Mouse (Mus musculus): ENCODE measurements around the gene Slc15a1. TPM values are rescaled to one million over a fixed set of nuclear protein-coding genes. Genes with fewer than 3 reads are reported as not detected.

The Slc15a1 gene
- polyA plus RNA-seq, 1 experiment from 2014 or later: 0.74 TPM

DNA sequence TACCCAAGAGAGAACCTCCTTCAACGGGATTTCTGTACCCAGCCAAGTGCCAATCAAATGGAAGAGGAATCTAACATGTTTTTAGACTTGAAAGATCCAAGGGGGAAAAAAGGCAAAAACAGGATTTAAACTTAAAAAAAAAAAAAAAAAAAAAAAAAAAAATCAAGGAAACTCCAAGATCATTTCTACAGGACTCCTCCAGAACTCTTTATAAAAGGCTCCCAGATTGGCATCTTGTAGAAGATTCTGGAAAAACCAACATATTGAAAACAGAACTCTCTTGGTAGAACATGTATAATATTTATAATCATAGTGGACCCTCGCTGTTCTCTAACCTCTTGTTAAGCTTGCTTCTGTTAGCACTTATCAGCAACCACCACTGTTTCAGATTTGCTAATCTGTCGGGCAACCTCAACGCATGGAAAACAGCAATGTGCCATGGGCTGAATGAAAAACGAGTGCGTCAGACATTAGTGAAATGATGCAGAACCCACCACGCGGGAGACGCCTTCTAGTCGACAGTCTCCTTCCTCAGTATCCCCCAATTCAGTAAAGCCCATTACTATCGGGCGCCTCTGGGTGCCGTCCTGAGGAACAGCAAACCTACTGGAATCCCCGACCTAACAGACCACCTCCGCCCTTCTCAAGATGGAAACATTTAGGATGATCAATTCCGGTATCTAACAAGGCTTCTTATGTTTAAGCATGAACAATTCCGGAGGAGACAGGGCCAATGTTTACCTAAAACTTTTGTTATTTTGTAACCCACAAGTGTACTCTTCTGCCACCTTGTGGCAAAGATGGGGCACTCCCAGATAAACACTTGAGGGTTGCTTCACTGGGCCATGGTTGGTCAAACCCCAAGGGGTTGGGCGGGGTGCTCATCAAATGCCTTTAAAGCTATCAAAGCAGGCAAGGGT lies 54.3 kb downstream of the Slc15a1 start:
- Histone ChIP-seq H3K4me3 (peak overlapping the region; percentile 31), H3K4me2 (peak overlapping the region; percentile 56), H3K36me3 (no peaks in the 10 kb centered on the region), H3K9me3 (no peaks in the 10 kb centered on the region), H3K4me1 (no peaks in the 10 kb centered on the region), H3K27ac (no peak overlapping the region), H3K27me3 (no peaks in the 10 kb centered on the region), H3K9ac (no peak overlapping the region)
- ATAC-seq (ENCODE audit: borderline replicate concordance, extremely low read depth, low FRiP score, low TSS enrichment): no peak; the same call in 1 of the 2 replicates
- 17% methylated on average over 18 of the region's 18 CpGs for WGBS

DNA sequence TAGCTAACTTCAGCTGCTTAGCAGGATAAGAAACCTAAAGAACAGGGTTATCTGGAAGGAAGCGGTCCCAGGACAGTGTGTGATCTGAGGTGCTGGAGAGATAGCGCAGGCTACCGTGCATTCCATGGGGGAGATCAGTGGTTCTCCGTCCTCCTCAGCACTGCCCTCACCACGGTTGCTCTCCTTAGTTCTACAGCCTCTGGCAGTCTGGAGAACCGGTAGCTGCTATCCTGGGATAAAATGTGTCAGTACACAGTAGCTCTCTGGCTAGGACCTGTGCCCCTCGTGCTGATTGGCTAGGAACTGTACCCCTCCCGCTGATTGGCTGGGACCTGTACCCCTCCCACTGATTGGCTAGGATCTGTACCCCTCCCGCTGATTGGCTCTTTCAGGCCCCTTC lies 58.1 kb downstream of the Slc15a1 start:
- Histone ChIP-seq H3K9me3 (no peaks in the 10 kb centered on the region), H3K4me2 (no peak overlapping the region), H3K27me3 (no peaks in the 10 kb centered on the region), H3K9ac (no peak overlapping the region), H3K36me3 (no peaks in the 10 kb centered on the region), H3K27ac (no peak overlapping the region), H3K4me3 (no peak overlapping the region), H3K4me1 (no peaks in the 10 kb centered on the region)
- peak; percentile 65 for ATAC-seq (ENCODE audit: borderline replicate concordance, extremely low read depth, low FRiP score, low TSS enrichment)
- WGBS: 7% methylated on average over 9 of the region's 9 CpGs

DNA sequence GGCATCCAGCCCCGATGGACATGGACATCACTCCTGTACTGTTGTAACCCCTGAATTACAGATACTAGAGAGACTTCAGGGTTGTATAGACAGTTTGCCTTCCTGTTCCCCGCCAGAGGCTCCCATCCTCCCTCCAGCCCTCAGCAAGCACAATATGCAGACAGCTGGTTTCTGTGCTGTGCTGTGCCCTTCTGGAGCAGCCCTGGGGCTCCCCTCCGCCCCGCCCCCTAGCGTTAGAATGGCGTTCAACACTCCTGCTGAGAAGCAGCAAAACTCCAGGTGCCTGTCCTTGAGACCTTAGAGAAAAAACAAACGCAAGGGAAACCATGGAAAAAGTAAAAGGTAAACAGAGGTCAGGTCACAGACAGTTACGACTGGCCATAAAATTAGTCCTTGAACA lies 59.9 kb downstream of the Slc15a1 start:
- Histone ChIP-seq H3K9ac (no peak overlapping the region), H3K36me3 (no peaks in the 10 kb centered on the region), H3K9me3 (no peaks in the 10 kb centered on the region), H3K4me2 (no peak overlapping the region), H3K27me3 (no peaks in the 10 kb centered on the region), H3K4me1 (no peaks in the 10 kb centered on the region), H3K27ac (no peak overlapping the region), H3K4me3 (no peak overlapping the region)
- WGBS: 10% methylated on average over 8 of the region's 8 CpGs
- ATAC-seq (ENCODE audit: borderline replicate concordance, extremely low read depth, low FRiP score, low TSS enrichment): peak; percentile 62; the same call in 1 of the 2 replicates

DNA sequence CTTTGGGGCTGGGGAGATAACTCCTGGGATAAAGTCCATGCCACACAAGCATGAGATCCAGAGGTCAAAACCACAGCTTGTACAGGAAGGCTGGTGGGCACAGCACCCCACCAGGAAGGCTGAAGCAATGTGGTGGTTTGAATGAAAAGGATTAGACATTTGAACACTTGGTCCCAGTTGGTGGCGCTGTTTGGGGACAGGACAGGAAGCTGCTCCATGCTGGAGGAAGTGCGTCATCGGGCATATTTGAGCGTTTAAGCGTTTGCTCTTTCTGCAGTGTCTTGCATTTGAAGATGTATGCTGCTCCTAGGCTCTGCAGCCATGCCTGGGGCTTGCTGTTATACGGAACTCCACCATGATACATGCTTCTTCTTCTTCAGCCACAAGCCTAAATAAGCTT lies 64.2 kb downstream of the Slc15a1 start:
- 87% methylated on average over 6 of the region's 6 CpGs for WGBS
- Histone ChIP-seq H3K9ac (no peak overlapping the region), H3K36me3 (no peaks in the 10 kb centered on the region), H3K4me2 (no peak overlapping the region), H3K27me3 (no peaks in the 10 kb centered on the region), H3K4me1 (no peaks in the 10 kb centered on the region), H3K4me3 (no peak overlapping the region), H3K27ac (no peak overlapping the region), H3K9me3 (no peaks in the 10 kb centered on the region)
- no peak for ATAC-seq (ENCODE audit: borderline replicate concordance, extremely low read depth, low FRiP score, low TSS enrichment)

DNA sequence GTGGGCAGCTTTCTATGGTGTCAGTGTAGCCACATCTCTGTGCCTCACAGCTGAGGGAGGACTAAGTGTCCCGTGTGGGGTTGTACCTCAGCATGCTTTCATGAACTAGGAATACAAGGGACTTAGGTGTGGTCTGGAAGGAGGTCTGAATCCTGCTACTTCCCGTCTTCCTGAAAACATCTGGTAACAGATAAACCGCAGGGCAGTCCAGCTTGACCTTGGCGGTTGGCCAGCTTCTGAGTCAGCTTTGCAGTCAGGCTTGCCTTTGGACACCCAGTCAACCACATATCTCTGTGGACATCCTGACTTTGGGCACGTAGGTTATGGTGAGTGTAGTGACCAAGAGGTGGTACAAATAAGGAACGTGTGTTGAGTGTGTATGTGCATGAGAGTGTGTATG lies 68.0 kb downstream of the Slc15a1 start:
- WGBS: 46% methylated on average over 6 of the region's 6 CpGs

DNA sequence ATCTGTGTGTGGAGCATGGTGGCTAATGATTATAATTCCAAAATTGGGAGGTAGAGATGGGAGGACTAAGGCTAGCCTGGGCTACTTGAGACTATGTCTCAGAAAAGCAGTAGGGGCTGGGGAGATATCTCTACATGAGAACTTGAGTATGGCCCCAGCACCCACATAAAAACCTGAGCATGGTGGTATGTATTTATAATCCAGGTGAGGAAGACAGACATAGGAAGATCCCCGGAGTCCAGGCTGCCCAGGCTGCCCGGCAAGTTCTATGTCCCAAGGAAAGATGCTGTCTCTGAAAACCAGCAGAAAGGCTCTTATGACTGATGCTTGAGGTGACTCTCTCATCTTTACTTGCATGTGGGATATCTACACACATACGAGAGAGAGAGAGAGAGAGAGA lies 68.6 kb downstream of the Slc15a1 start:
- Histone ChIP-seq H3K4me2 (no peak overlapping the region), H3K9ac (no peak overlapping the region), H3K4me1 (no peaks in the 10 kb centered on the region), H3K9me3 (no peaks in the 10 kb centered on the region), H3K36me3 (no peaks in the 10 kb centered on the region), H3K27me3 (no peaks in the 10 kb centered on the region), H3K4me3 (no peak overlapping the region), H3K27ac (no peak overlapping the region)
- ATAC-seq (ENCODE audit: borderline replicate concordance, extremely low read depth, low FRiP score, low TSS enrichment): no peak
- 84% methylated on average over 3 of the region's 3 CpGs for WGBS

More for the DNA sequence above, 68.0 kb downstream of the Slc15a1 start:
- H3K9me3 ChIP-seq: no peaks in the 10 kb centered on the region
- no peak overlapping the region for H3K27ac ChIP-seq
- no peak for ATAC-seq (ENCODE audit: borderline replicate concordance, extremely low read depth, low FRiP score, low TSS enrichment)
- no peak overlapping the region for H3K4me3 ChIP-seq
- no peaks in the 10 kb centered on the region for H3K27me3 ChIP-seq
- no peak overlapping the region for H3K9ac ChIP-seq
- H3K36me3 ChIP-seq: no peaks in the 10 kb centered on the region
- H3K4me2 ChIP-seq: no peak overlapping the region
- no peaks in the 10 kb centered on the region for H3K4me1 ChIP-seq

DNA sequence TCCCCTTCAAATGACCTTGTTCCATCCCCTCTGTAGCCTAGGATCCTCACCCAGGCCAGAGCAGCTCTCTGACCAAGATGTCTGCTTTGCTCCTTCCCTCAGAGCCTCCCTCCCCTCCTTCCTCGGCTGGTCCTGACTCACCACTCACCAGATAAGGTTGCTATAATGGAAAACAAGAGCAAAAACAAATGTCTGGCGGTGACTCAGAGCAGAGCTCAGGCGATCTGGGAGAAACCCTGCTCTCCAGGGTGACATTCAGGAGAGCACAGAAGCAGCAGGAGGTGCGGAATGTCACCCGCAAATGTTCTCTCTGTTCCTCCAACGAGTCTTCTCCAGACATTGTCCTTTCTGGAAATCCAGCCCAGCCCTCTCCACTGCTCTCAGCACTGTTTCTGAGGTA lies 69.3 kb downstream of the Slc15a1 start:
- Histone ChIP-seq H3K36me3 (no peaks in the 10 kb centered on the region), H3K27me3 (no peaks in the 10 kb centered on the region), H3K27ac (no peak overlapping the region), H3K4me3 (no peak overlapping the region), H3K9me3 (no peaks in the 10 kb centered on the region), H3K4me2 (no peak overlapping the region), H3K9ac (no peak overlapping the region), H3K4me1 (no peaks in the 10 kb centered on the region)
- WGBS: 28% methylated on average over 6 of the region's 6 CpGs
- peak; percentile 39; the same call in 1 of the 2 replicates for ATAC-seq (ENCODE audit: borderline replicate concordance, extremely low read depth, low FRiP score, low TSS enrichment)

DNA sequence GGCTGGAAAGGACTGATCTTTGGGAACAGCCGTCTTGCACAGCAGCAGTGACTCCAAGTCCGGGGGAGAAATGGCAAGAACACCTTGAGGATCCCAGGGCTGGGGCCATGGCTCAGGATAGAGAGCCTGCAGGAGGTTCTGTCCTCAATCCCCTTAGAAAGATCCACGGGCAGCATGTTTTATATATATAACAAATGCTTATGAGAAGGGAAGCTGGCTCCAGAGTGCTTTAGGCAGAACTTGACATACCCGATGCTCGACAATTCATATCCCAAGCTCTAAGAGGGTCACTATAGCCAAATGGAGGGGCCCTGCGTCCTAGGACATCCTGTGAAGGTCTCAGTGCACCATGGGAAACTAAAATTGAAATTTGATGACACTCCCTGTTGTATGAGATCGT lies 73.8 kb downstream of the Slc15a1 start:
- Histone ChIP-seq H3K9me3 (no peaks in the 10 kb centered on the region), H3K36me3 (no peaks in the 10 kb centered on the region), H3K4me3 (no peak overlapping the region), H3K27me3 (no peaks in the 10 kb centered on the region), H3K9ac (no peak overlapping the region), H3K4me2 (no peak overlapping the region), H3K4me1 (no peaks in the 10 kb centered on the region), H3K27ac (no peak overlapping the region)
- 78% methylated on average over 7 of the region's 7 CpGs for WGBS
- no peak for ATAC-seq (ENCODE audit: borderline replicate concordance, extremely low read depth, low FRiP score, low TSS enrichment)

DNA sequence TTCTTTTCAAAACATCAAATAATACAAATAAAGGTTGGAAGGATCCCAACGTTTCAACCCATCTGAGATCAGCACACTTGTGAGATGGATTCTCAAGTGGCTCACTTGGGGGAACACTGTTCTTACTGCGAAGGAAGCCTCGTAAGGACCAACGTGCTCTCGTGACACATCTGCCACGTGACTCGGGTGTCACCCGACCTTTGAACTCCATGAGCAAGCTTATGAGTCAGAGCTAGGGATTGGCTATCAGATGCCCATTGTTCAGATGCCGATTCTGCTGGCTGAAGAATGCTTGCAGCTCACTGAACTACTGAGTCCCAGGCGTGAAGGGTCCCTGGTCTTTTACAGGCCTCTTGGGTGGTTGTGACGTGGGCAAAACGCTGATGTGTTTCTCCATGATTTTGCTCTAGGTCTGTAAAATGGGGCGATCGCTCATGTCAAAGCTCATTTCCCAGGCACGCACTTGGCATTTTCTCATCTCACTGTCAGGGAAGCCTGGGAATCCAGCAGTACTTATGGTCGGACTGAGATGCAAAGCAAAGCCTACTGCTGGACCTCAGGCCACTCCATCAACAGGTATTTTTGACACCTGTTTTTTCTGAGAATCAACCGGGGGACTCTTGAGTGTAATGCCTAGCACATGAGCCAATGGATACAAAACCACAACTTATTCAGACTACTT lies 75.1 kb downstream of the Slc15a1 start:
- no peak for ATAC-seq (ENCODE audit: borderline replicate concordance, extremely low read depth, low FRiP score, low TSS enrichment)
- Histone ChIP-seq H3K9ac (no peak overlapping the region), H3K9me3 (no peaks in the 10 kb centered on the region), H3K27ac (no peak overlapping the region), H3K4me3 (no peak overlapping the region), H3K36me3 (no peaks in the 10 kb centered on the region), H3K4me2 (no peak overlapping the region), H3K27me3 (no peaks in the 10 kb centered on the region), H3K4me1 (no peaks in the 10 kb centered on the region)
- WGBS: 75% methylated on average over 17 of the region's 17 CpGs

DNA sequence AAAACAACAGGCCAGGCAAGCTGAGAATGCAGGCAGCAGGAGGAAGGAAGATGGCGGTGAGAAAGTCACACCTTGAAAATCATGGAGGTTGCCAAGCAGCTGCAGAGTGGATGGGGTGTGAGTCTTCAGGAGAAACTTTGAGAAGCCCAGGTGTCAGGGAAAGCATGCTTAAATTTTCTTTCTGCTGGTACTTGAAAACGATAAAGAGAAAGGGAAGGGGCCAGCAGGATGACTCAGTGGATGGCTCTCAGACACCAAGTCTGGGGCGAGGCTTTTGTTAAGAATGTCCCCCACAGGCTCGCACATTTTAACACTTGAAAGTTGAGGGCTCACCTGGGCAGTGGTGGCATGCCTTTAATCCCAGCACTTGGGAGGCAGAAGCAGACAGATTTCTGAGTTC lies 76.9 kb downstream of the Slc15a1 start:
- Histone ChIP-seq H3K27ac (no peak overlapping the region), H3K9ac (no peak overlapping the region), H3K9me3 (no peaks in the 10 kb centered on the region), H3K4me2 (no peak overlapping the region), H3K27me3 (no peaks in the 10 kb centered on the region), H3K4me1 (0 out of 2 replicates have a peak, but pooled peaks cover 8% of the 10 kb centered on the region), H3K4me3 (no peak overlapping the region), H3K36me3 (no peaks in the 10 kb centered on the region)
- 83% methylated on average over 4 of the region's 4 CpGs for WGBS
- ATAC-seq (ENCODE audit: borderline replicate concordance, extremely low read depth, low FRiP score, low TSS enrichment): no peak

DNA sequence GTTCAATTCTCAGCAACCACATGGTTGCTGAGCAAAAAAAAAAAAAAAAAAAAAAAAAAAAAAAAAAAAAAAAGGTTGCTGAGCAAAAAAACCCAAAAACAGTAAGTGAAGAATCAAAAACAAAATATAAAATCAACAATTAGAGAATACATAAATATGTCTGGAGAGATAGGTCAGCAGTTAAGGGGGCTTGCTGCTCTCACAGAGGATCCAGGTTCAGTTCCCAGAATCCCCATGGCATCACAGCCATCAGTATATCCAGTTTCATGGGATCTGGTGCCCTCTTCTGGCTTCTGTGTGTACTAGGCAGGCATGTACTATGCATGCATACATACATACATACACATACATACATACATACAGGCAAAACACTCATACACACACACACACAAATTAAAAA lies 78.3 kb downstream of the Slc15a1 start:
- H3K4me1 ChIP-seq: peaks cover 17% of the 10 kb centered on the region
- ATAC-seq (ENCODE audit: borderline replicate concordance, extremely low read depth, low FRiP score, low TSS enrichment): no peak
- no peak overlapping the region for H3K9ac ChIP-seq
- no peaks in the 10 kb centered on the region for H3K9me3 ChIP-seq
- no peaks in the 10 kb centered on the region for H3K27me3 ChIP-seq
- H3K27ac ChIP-seq: no peak overlapping the region
- no peaks in the 10 kb centered on the region for H3K36me3 ChIP-seq
- H3K4me2 ChIP-seq: no peak overlapping the region
- H3K4me3 ChIP-seq: no peak overlapping the region

All from lung, embryonic 15.5 days (tissue).